Comparison of ENCODE assay signal across 29 mouse cellular contexts in genomic region chr1:193265734-193266133, GRCm38 (mm10). TPM values are rescaled to one million over a fixed set of nuclear protein-coding genes. Genes with fewer than 3 reads are reported as not detected.
"Had no signal": no experiment of that assay in that cellular context is flagged by ENCODE, and none has a peak within 500 bp of the region (broad histone marks: within the 10 kb centered on the region; RNA-seq: fewer than 3 reads in every experiment).

No protein-coding gene starts in this region.

- H3K9ac ChIP-seq: limb, embryonic 12.5 days; limb, embryonic 13.5 days; limb, embryonic 15.5 days; liver, embryonic 12.5 days; liver, embryonic 13.5 days; liver, embryonic 14.5 days; liver, embryonic 15.5 days; liver, postnatal 0 days; lung, embryonic 14.5 days; lung, embryonic 15.5 days; midbrain, embryonic 12.5 days; midbrain, embryonic 13.5 days; midbrain, embryonic 15.5 days; neural tube, embryonic 12.5 days had no signal

- H3K27ac ChIP-seq: limb, embryonic 10.5 days; limb, embryonic 12.5 days; limb, embryonic 13.5 days; limb, embryonic 15.5 days; liver, embryonic 12.5 days; liver, embryonic 13.5 days; liver, embryonic 14.5 days; liver, embryonic 15.5 days; lung, embryonic 15.5 days; macrophage; midbrain, embryonic 10.5 days; midbrain, embryonic 12.5 days; midbrain, embryonic 13.5 days; midbrain, embryonic 15.5 days; neural tube, embryonic 12.5 days had no signal

- DNase-seq: left cerebral cortex, postnatal 4 days; liver; liver, embryonic 13.5 days; liver, postnatal 0 days; lung, adult 18-20 months; lung, adult 2 months; lung, embryonic 14.5 days; lung, postnatal 10 days; lung, postnatal 14 days; lung, postnatal 36 days; lung, postnatal 4 days; midbrain, embryonic 14.5 days had no signal

- H3K4me3 ChIP-seq: limb, embryonic 10.5 days; limb, embryonic 12.5 days; limb, embryonic 13.5 days; limb, embryonic 15.5 days; liver, embryonic 12.5 days; liver, embryonic 13.5 days; liver, embryonic 15.5 days; lung, embryonic 15.5 days; megakaryocyte, embryonic 14.5 days; midbrain, embryonic 10.5 days; midbrain, embryonic 12.5 days; midbrain, embryonic 13.5 days; midbrain, embryonic 15.5 days; myocyte; neural tube, embryonic 12.5 days had no signal

- H3K9me3 ChIP-seq: limb, embryonic 10.5 days; limb, embryonic 12.5 days; limb, embryonic 13.5 days; limb, embryonic 15.5 days; liver, embryonic 12.5 days; liver, embryonic 13.5 days; liver, embryonic 15.5 days; lung, embryonic 15.5 days; megakaryocyte, embryonic 14.5 days; midbrain, embryonic 10.5 days; midbrain, embryonic 12.5 days; midbrain, embryonic 13.5 days; midbrain, embryonic 15.5 days; neural tube, embryonic 12.5 days had no signal

- H3K4me1 ChIP-seq: liver, embryonic 12.5 days; liver, embryonic 13.5 days; liver, embryonic 15.5 days; midbrain, embryonic 10.5 days; midbrain, embryonic 12.5 days; midbrain, embryonic 13.5 days; midbrain, embryonic 15.5 days; neural tube, embryonic 12.5 days had no signal

- H3K36me3 ChIP-seq: limb, embryonic 10.5 days; limb, embryonic 12.5 days; limb, embryonic 13.5 days; limb, embryonic 15.5 days; liver, embryonic 12.5 days; liver, embryonic 13.5 days; liver, embryonic 15.5 days; lung, embryonic 15.5 days; midbrain, embryonic 10.5 days; midbrain, embryonic 12.5 days; midbrain, embryonic 13.5 days; midbrain, embryonic 15.5 days; neural tube, embryonic 12.5 days had no signal

RNA-seq across cellular contexts. Expression of gene Hsd11b1, which starts 1.9 kb away (rescaled TPM):
- total RNA-seq: megakaryocyte-erythroid progenitor cell, adult 5-6 weeks had no signal

RNA-seq across cellular contexts. Expression of gene G0s2, which starts 7.3 kb away (rescaled TPM):
- total RNA-seq: megakaryocyte-erythroid progenitor cell, adult 5-6 weeks had no signal

RNA-seq across cellular contexts. Expression of gene Lamb3, which starts 58.2 kb away (rescaled TPM):
- total RNA-seq: megakaryocyte-erythroid progenitor cell, adult 5-6 weeks had no signal
